Mouse (Mus musculus) heart, adult 10 weeks (tissue): ENCODE data around the gene Nexmif. TPM values are rescaled to one million over a fixed set of nuclear protein-coding genes. Genes with fewer than 3 reads are reported as not detected.

Experiments
- polyA plus RNA-seq: library from polyadenylated mRNA; stranded (reverse); fragments of 350-450 nt; fragmentation: Illumina TruSeq; extraction: RNeasy Lipid Tissue Mini Kit (QIAGEN cat#74804); gene quantifications from one replicate; pipeline ENCODE4 v1.2.3, GENCODE M21; 2014; ENCODE audit warnings: low read depth, low replicate concordance

Nexmif gene
- polyA plus RNA-seq, result 0.13 TPM

DNA sequence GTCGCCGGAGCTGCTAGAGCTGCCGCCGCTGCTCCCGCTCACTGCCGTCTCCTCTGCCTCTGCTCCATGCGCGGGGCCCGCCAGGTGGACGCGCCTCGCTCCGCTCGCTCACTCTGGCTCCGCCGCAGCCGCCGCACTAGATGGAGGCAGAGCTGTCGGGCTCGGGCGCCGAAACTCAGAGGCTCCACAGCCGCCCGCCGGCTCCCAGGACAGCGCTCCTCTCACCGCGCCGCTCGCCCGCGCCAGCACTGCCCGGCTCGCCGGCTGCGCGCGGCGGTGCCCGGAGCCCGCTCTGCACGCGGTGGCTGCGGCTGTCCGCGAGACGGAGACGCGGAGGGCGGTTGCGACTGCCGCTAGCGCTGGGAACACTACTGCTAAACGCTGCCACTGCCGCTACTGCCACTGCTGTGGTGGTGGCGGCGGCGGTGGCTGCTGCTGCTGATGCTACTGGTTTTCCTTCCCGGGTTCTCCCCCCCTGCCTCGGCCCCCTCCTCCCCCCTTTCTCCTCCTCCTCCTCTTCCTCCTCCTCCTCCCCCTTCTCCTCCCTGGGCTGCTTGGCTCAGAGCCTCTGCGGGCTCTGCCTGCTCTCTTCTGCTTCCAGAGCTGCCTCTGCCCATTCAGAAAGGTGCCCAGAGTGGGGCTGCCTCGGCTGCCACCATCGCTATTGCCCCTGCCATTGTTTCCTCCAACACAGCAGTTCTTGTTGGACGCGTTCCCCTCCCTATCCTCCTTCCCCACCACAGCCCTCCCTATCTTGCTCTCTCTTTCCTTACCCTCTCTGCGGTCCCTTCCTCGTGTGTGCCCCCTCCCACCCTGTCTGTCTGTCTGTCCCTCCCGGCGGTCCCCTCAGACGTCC is at the start of gene Nexmif:
TSS of gene Nexmif (minus strand) at position 450 of the 856 bp plus-strand sequence.

Other genes starting within 250 kb of the Nexmif start
- 9.2 TPM for gene Rlim, start 219.9 kb downstream of the Nexmif start, polyA plus RNA-seq
- 22.4 TPM for gene Abcb7, start 212.7 kb upstream of the Nexmif start, polyA plus RNA-seq